Mouse (Mus musculus): ENCODE measurements around the gene Lrpprc.

DNA sequence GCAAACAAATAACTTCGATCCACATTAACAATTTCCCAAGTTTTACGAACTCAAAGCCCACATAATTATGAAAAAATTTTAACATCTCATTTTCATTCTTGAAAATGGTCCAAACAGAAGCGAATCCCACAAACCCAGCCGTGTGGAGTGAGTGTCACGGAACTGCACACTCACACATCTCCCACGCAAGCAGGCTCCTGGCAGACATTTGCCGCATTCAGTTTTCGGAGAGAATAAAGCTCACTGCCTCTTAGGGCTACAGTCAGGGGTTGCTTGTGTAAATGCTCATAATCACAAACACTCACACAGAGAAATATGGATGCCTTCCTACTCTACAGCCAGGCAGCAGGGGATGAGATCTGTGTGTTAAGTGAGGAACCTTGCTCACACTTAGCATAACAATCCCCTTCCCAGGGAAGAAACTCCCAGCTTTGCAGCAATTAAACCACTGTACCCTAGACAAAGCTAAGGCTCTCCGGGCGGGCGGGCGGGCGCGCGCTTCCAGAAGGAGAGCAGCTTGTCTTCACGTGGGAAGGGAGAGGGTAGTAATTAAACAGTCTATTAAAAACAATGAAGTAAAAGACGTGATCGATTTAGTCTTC, 76.9 kb downstream of the Lrpprc start:
- TF ChIP-seq CTCF (conservative IDR thresholded peaks at IDR 0.05 in 1 of 2, IDR thresholded peaks at IDR 0.05 in 1 of 2; ENCODE audit: low read depth in 2 of 2, low read length in 2 of 2), result no peak
- TF ChIP-seq POLR2A (IDR thresholded peaks at IDR 0.05; ENCODE audit: low read depth, low read length), result no peak
- no peak for TF ChIP-seq TCF12 (IDR thresholded peaks at IDR 0.05; ENCODE audit: low read depth, low read length)
- no peak for TF ChIP-seq KAT2A (IDR thresholded peaks at IDR 0.05; ENCODE audit: insufficient replicate concordance, low read length)
- TF ChIP-seq BHLHE40 (IDR thresholded peaks at IDR 0.05; ENCODE audit: low read depth, low read length), result no peak
- TF ChIP-seq TBP (conservative IDR thresholded peaks at IDR 0.05; ENCODE audit: low read depth, low read length), result no peak
- TF ChIP-seq NELFE (IDR thresholded peaks at IDR 0.05; ENCODE audit: low read depth, low read length), result no peak
- TF ChIP-seq EP300 (IDR thresholded peaks at IDR 0.05; ENCODE audit: low read length), result no peak
- no peak for TF ChIP-seq SIN3A (IDR thresholded peaks at IDR 0.05; ENCODE audit: low read length)
- no peak for TF ChIP-seq MAFK (IDR thresholded peaks at IDR 0.05; ENCODE audit: insufficient replicate concordance, low read length)
- no peak for TF ChIP-seq MAX (IDR thresholded peaks at IDR 0.05; ENCODE audit: low read length)
- no peak for TF ChIP-seq RAD21 (IDR thresholded peaks at IDR 0.05; ENCODE audit: low read depth, low read length)

Data from CH12.LX (cell line).